Mouse (Mus musculus) midbrain, embryonic 16.5 days (tissue): Measurements from ENCODE around the gene Itgae. TPM values are rescaled to one million over a fixed set of nuclear protein-coding genes. Genes with fewer than 3 reads are reported as not detected.

Source experiments
- ATAC-seq: fragments of 200-750 bp; cut with Nextera tagmentation; 2 replicates; pipeline ENCODE4 v1.8.0; 2017; ENCODE audit warnings: moderate TSS enrichment
- H3K27ac ChIP-seq: fragments of 300-500 bp; sonication (generic); 2 replicates; pipeline ENCODE4 v1.5.1; 2014; ENCODE audit warnings: mild to moderate bottlenecking, low read length, mixed read lengths
- H3K27me3 ChIP-seq: fragments of 300-500 bp; sonication (generic); 2 replicates; pipeline ENCODE4 v1.6.1; 2014; ENCODE audit warnings: low read depth, low read length, mixed read lengths; ENCODE audit not compliant: control insufficient read depth, insufficient read depth
- H3K36me3 ChIP-seq: fragments of 300-500 bp; sonication (generic); 2 replicates; pipeline ENCODE4 v1.6.1; 2014; ENCODE audit warnings: mild to moderate bottlenecking, low read length, moderate library complexity, mixed read lengths; ENCODE audit not compliant: control insufficient read depth, insufficient read depth
- H3K4me1 ChIP-seq: fragments of 300-500 bp; sonication (generic); 2 replicates; pipeline ENCODE4 v1.6.1; 2014; ENCODE audit warnings: mild to moderate bottlenecking, low read length, mixed read lengths; ENCODE audit not compliant: control insufficient read depth, insufficient read depth
- H3K4me2 ChIP-seq: fragments of 300-500 bp; sonication (generic); 2 replicates; pipeline ENCODE4 v1.6.1; 2014; ENCODE audit warnings: mild to moderate bottlenecking, low read length, mixed read lengths
- H3K4me3 ChIP-seq: fragments of 300-500 bp; sonication (generic); 2 replicates; pipeline ENCODE4 v1.5.1; 2014; ENCODE audit warnings: low read depth, mild to moderate bottlenecking, low read length, moderate library complexity, mixed read lengths
- H3K9ac ChIP-seq: fragments of 300-500 bp; sonication (generic); 2 replicates; pipeline ENCODE4 v1.6.1; 2014; ENCODE audit warnings: low read depth, low read length, mixed read lengths
- H3K9me3 ChIP-seq: fragments of 300-500 bp; sonication (generic); replicated peaks from 2 replicates; pipeline ENCODE4 v1.6.1; 2014; ENCODE audit warnings: mild to moderate bottlenecking, low read length, mixed read lengths; ENCODE audit not compliant: control insufficient read depth, poor library complexity, severe bottlenecking
- WGBS: fragments of 180-500 bp; shearing (Covaris S2); extraction: QIAGEN DNeasy Blood & Tissue Kit; methylation state at CpG from one replicate; pipeline ENCODE4 v1.1.7; 2014; 5-methylcytosine and 5-hydroxymethylcytosine counted together
- polyA plus RNA-seq: library from polyadenylated mRNA; unstranded; fragments of >200 nt; fragmentation: Nextera tagmentation; extraction: Ambion mirVana; gene quantifications from 2 replicates; pipeline ENCODE4 v1.2.1, GENCODE M21; 2015

Gene Itgae
- polyA plus RNA-seq, 1 experiment from 2014 or later = 0.25 TPM

DNA sequence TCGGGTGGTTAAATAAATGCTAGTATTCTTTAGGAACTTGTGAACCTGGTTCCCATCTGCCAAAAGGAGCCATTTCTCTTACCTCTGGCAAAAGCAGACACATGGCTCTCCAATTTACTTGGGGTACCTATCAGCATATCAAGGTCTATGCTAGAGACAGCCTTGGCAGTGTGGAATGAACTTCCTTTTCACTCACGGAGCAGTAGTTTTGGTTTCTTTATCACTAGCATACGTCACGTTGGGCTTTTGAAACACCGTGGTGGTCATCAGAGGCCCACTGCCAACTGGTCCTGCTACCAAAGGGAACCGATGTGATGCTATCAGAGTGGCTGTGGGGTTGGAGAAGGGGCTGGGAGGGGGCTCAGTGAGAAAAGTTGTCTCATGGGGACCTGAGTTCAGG lies 42.6 kb downstream of the Itgae start:
- no peak for ATAC-seq

DNA sequence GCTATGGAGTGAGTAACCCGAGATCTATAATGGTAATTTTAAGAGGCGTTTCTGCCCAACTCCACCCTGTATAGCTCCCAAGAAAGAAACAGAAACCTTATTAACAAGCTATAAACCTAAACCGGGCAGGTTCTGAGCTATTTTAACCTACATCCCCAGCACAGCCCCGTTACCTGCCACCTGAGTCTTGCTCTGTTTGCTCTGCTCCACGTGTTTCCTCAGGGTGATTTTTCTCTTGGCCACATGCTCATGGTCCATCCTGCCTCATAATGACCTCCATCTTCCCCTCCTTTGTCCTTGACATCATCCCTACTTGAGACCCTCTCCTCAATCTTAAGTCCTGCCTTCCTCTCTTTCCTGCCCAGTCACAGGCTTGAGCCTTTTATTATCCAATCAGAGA lies 43.8 kb downstream of the Itgae start:
- peaks cover 8% of the 10 kb centered on the region; the same call in 1 of the 2 replicates for H3K4me1 ChIP-seq
- H3K36me3 ChIP-seq = no peaks in the 10 kb centered on the region
- H3K9ac ChIP-seq = no peak overlapping the region
- no peak for ATAC-seq
- no peaks in the 10 kb centered on the region for H3K27me3 ChIP-seq
- H3K9me3 ChIP-seq = no peaks in the 10 kb centered on the region
- H3K27ac ChIP-seq = no peak overlapping the region
- H3K4me2 ChIP-seq = no peak overlapping the region
- WGBS = 97% methylated on average over 5 of the region's 5 CpGs
- H3K4me3 ChIP-seq = no peak overlapping the region

More for the DNA sequence above, 42.6 kb downstream of the Itgae start:
- H3K4me2 ChIP-seq = no peak overlapping the region
- WGBS = 96% methylated on average over 6 of the region's 6 CpGs
- no peak overlapping the region for H3K27ac ChIP-seq
- no peaks in the 10 kb centered on the region for H3K9me3 ChIP-seq
- H3K9ac ChIP-seq = no peak overlapping the region
- H3K4me1 ChIP-seq = peaks cover 4% of the 10 kb centered on the region; the same call in 1 of the 2 replicates
- H3K4me3 ChIP-seq = no peak overlapping the region
- H3K27me3 ChIP-seq = no peaks in the 10 kb centered on the region
- no peaks in the 10 kb centered on the region for H3K36me3 ChIP-seq

DNA sequence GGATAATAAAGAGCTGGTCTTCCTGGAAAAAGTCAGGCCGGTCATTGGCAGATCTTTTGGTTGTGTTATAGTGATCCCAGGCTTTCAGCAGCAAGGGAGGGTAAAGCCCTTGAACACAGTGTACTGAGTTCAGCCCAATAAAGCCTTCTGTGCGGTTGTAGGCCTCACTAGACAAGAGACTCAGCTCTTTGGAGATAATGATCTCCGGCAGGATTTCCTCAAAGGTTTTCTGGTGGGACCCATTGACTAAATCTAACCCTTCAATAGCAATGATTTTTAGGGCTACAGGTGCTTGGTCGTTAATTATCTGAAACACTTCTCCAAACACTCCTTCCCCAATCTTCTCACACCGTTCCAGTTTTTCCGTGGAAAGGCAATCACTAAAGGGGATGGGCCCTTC lies 46.2 kb downstream of the Itgae start:
- H3K27ac ChIP-seq = no peak overlapping the region
- H3K9me3 ChIP-seq = no peaks in the 10 kb centered on the region
- H3K36me3 ChIP-seq = no peaks in the 10 kb centered on the region
- WGBS = 90% methylated on average over 6 of the region's 6 CpGs
- no peaks in the 10 kb centered on the region for H3K27me3 ChIP-seq
- no peak for ATAC-seq
- H3K4me3 ChIP-seq = no peak overlapping the region
- H3K9ac ChIP-seq = no peak overlapping the region
- H3K4me2 ChIP-seq = no peak overlapping the region
- peaks cover 8% of the 10 kb centered on the region; the same call in 1 of the 2 replicates for H3K4me1 ChIP-seq

DNA sequence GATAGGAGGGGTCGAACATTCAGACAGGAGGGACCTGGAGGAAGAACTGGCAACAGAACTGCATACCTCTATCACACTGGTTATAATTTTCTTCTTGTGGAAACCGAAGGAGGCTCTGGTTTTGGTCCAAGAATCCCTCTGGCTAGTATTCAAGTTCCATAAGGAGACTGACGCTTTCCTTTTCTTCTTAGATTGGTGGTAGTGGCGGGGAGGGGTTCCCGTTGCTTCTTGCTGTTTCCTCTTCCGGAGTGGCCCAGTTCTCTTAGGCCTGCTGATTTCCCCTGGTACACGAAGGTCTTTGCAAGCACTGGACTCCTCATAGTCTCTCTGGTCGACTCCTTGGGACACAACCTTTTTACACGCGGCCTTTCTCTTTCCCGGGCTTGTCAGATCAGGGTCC lies 46.7 kb downstream of the Itgae start:
- no peaks in the 10 kb centered on the region for H3K9me3 ChIP-seq
- 44% methylated on average over 11 of the region's 11 CpGs for WGBS
- H3K27me3 ChIP-seq = no peaks in the 10 kb centered on the region
- peaks cover 8% of the 10 kb centered on the region; the same call in 1 of the 2 replicates for H3K4me1 ChIP-seq
- peak overlapping the region; percentile 91 for H3K4me2 ChIP-seq
- H3K36me3 ChIP-seq = no peaks in the 10 kb centered on the region
- H3K27ac ChIP-seq = no peak overlapping the region
- ATAC-seq = no peak
- H3K9ac ChIP-seq = no peak overlapping the region; the same call in 1 of the 2 replicates
- peak overlapping the region; percentile 58 for H3K4me3 ChIP-seq

DNA sequence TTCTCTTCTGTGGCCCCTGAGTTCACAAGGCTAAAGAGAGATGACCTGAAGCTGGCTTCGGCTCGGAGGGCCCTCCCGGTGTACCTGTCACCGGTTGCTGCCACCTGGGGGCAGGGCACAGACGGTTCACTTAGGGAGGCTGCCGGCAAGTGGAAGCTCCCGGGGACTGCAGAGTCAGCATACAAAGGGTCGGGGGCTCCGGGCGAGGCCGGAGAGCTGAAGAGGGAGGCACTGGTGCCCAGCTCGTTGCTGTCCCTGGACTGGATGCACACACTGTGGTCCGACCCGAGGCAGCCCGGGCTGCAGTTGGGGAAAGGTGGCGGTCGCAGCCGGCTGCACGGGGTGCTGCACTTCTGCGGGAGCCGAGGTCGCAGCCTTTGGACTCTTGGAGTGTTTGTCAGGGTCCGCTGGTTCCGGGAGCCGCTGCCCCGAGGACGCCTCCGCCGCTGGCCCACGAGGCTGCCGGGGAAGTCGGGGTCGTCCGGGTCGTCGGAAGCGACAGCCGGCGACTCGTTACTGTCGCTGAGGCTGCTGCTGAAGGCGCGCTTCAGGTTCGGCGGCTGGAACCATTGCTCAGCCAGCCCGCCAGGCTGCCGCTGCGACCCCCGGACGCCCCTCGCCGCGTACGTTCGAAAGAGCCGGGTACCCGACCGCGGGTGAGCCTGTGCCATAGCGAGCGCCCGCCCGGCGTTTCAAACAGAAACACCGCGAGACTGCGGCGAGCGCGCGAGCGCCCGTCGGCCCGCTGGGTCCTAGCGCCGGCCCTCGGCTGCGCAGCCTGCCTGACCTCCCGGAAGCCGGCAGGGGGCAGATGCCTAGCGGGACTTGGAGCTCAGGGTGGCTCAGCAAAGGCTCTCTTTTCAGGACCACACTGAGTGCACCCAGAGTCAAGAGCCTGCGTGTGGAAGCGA lies 47.5 kb downstream of the Itgae start, which contains the start of gene Haspin:
Gene Haspin, minus strand, starts transcription at position 704 of the 911 bp plus-strand sequence.
- Histone ChIP-seq H3K4me1 (peaks cover 8% of the 10 kb centered on the region; the same call in 1 of the 2 replicates), H3K4me2 (peak within 1 kb of the TSS; percentile 91), H3K27ac (no peak within 1 kb of the TSS), H3K36me3 (no peaks in the 10 kb centered on the region), H3K4me3 (peak within 1 kb of the TSS; percentile 58), H3K27me3 (no peaks in the 10 kb centered on the region), H3K9me3 (no peaks in the 10 kb centered on the region), H3K9ac (peak within 1 kb of the TSS; percentile 70)
- under 1% methylated on average over 83 of the region's 84 CpGs for WGBS
- ATAC-seq = peak; percentile 98

DNA sequence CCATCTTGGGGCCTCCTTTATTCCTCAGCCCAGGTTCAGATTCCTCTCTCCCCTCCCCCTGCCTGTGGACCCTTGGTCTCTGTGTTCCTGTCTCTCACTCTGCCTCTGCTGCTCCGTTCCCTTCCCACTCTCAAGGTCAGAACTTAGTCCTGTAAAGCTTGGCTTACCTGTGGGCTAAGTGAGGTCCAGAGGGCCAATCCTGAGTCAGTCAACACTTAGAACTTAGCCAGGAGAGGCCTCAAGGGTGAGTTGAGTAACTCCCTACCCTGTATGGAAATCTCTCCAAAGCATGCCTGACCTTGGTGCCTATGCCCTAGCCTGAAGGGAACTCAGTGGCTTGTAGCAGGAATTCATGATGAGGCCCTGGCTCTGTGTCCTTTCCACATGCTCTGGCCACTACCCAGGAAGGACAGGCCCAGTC lies 53.9 kb downstream of the Itgae start:
- Histone ChIP-seq H3K36me3 (no peaks in the 10 kb centered on the region), H3K4me2 (no peak overlapping the region), H3K9me3 (no peaks in the 10 kb centered on the region), H3K27ac (no peak overlapping the region), H3K4me1 (no peaks in the 10 kb centered on the region), H3K4me3 (no peak overlapping the region), H3K27me3 (no peaks in the 10 kb centered on the region), H3K9ac (no peak overlapping the region)
- no peak for ATAC-seq
- 50% methylated on average over 1 of the region's 1 CpGs for WGBS

DNA sequence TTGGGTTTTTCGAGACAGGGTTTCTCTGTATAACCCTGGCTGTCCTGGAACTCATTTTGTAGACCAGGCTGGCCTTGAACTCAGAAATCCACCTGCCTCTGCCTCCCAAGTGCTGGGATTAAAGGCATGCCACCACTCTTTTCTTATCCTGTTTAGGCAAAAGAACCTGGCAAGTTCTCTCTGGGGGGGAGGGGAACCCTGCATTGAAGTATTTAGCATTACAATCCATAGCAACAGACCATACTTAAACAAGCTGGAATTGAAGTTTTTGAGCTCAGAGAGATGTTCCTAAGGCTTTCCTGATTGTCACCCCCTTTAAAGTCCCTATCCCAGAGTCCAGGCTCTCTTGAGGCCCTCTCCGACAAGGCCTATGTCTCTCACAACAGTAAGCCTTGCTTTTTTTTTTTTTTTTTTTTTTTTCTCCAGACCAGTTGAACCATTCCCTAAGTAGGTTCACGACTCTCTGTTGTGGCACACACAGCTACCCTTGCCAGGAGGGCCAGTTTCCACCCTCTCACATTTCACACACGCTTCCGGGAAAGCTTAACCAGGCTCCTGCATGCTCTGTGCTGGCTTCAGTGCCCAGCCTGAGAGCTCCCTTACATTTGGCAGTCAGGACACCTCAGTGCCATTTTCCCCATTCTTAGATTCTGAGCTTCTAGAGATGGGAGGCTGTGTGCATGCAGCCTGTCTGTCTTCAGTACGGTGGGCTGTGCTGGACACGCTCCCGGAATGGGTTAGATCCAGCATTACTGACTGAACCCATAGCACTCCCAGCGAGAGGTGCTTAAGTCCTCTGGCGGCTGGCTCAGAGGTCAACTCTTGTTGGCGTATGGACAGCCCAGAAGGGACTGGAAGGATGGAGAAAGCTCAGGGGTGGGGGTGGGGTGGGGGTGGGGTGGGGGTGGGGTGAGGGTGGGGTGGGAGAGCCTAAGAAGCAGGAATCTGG lies 55.9 kb downstream of the Itgae start:
- no peaks in the 10 kb centered on the region for H3K27me3 ChIP-seq
- no peak overlapping the region for H3K9ac ChIP-seq
- H3K9me3 ChIP-seq = no peaks in the 10 kb centered on the region
- H3K4me1 ChIP-seq = no peaks in the 10 kb centered on the region
- ATAC-seq = no peak
- H3K36me3 ChIP-seq = no peaks in the 10 kb centered on the region
- H3K4me3 ChIP-seq = no peak overlapping the region
- WGBS = 55% methylated on average over 11 of the region's 11 CpGs
- no peak overlapping the region for H3K27ac ChIP-seq
- H3K4me2 ChIP-seq = no peak overlapping the region

DNA sequence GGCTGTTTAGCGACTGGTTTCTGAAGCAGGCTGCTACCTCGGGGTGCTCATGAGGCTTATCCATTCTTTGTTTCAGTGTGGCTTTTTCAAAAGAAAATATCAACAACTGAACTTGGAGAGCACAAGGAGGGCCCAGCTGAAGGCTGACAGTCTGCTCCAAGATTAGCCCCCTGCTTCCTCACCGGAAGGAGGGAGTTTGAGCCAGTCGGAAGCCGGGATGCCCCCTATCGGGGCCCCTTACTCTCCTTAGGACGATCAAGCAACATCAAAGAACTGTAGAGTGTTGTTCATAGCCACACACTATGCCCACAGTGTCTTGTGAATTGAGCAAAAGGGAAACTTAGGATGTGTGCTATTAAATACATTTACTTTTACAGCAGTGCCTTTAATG lies 56.6 kb downstream of the Itgae start:
- ATAC-seq = no peak
- Histone ChIP-seq H3K27me3 (no peaks in the 10 kb centered on the region), H3K4me1 (no peaks in the 10 kb centered on the region), H3K4me2 (no peak overlapping the region), H3K27ac (no peak overlapping the region), H3K9me3 (no peaks in the 10 kb centered on the region), H3K9ac (no peak overlapping the region), H3K36me3 (no peaks in the 10 kb centered on the region), H3K4me3 (no peak overlapping the region)
- 62% methylated on average over 7 of the region's 7 CpGs for WGBS
